Mouse (Mus musculus): ENCODE data around the gene Pgs1. TPM values are rescaled to one million over a fixed set of nuclear protein-coding genes. Genes with fewer than 3 reads are reported as not detected.

Pgs1 gene
- polyA plus RNA-seq, 1 experiment from 2014 or later = 39.5 TPM

Small RNA genes within 50 kb of the gene (microRNA-seq; reads per million reads assigned to microRNA genes)
- gene Mir6933 = not detected

Other genes starting within 250 kb of the Pgs1 start
- 0.74 and 1.3 TPM in 2 replicates for gene Tmc8, start 204.2 kb upstream of the Pgs1 start, polyA plus RNA-seq (2015; fragmentation: Nextera tagmentation; extraction: Ambion mirVana)
- 19.0 and 20.4 TPM in 2 replicates for gene Tmc6, start 204.1 kb upstream of the Pgs1 start, polyA plus RNA-seq (2015; fragmentation: Nextera tagmentation; extraction: Ambion mirVana)
- gene 6030468B19Rik, start 188.6 kb upstream of the Pgs1 start, polyA plus RNA-seq (2015; fragmentation: Nextera tagmentation; extraction: Ambion mirVana) = 0.50 TPM in 1 of 2 replicates, not detected in the other
- gene Gm20708, start 176.6 kb upstream of the Pgs1 start, polyA plus RNA-seq (2015; fragmentation: Nextera tagmentation; extraction: Ambion mirVana) = 0.66 and 0.99 TPM in 2 replicates
- gene Syngr2, start 176.6 kb upstream of the Pgs1 start, polyA plus RNA-seq (2015; fragmentation: Nextera tagmentation; extraction: Ambion mirVana) = 41.4 and 43.4 TPM in 2 replicates
- 4.2 and 5.1 TPM in 2 replicates for gene Afmid, start 160.4 kb upstream of the Pgs1 start, polyA plus RNA-seq (2015; fragmentation: Nextera tagmentation; extraction: Ambion mirVana)
- gene Tk1, start 160.2 kb upstream of the Pgs1 start, polyA plus RNA-seq (2015; fragmentation: Nextera tagmentation; extraction: Ambion mirVana) = 143 and 150 TPM in 2 replicates
- 326 and 344 TPM in 2 replicates for gene Birc5, start 137.0 kb upstream of the Pgs1 start, polyA plus RNA-seq (2015; fragmentation: Nextera tagmentation; extraction: Ambion mirVana)
- not detected in 2 replicates for gene Tmem235, start 125.5 kb upstream of the Pgs1 start, polyA plus RNA-seq (2015; fragmentation: Nextera tagmentation; extraction: Ambion mirVana)
- 2.7 and 2.9 TPM in 2 replicates for gene Tha1, start 112.8 kb upstream of the Pgs1 start, polyA plus RNA-seq (2015; fragmentation: Nextera tagmentation; extraction: Ambion mirVana)
- gene Socs3, start 16.2 kb upstream of the Pgs1 start, polyA plus RNA-seq (2015; fragmentation: Nextera tagmentation; extraction: Ambion mirVana) = 12.7 and 15.0 TPM in 2 replicates
- gene Dnah17, start 144.3 kb downstream of the Pgs1 start, polyA plus RNA-seq (2015; fragmentation: Nextera tagmentation; extraction: Ambion mirVana) = 0.20 and 0.29 TPM in 2 replicates

All from embryonic facial prominence, embryonic 13.5 days (tissue).